Mouse (Mus musculus): Measurements from ENCODE around the gene Cdkl1. TPM values are rescaled to one million over a fixed set of nuclear protein-coding genes. Genes with fewer than 3 reads are reported as not detected.

Gene Cdkl1
- polyA plus RNA-seq, 1 experiment from 2014 or later = not detected

DNA sequence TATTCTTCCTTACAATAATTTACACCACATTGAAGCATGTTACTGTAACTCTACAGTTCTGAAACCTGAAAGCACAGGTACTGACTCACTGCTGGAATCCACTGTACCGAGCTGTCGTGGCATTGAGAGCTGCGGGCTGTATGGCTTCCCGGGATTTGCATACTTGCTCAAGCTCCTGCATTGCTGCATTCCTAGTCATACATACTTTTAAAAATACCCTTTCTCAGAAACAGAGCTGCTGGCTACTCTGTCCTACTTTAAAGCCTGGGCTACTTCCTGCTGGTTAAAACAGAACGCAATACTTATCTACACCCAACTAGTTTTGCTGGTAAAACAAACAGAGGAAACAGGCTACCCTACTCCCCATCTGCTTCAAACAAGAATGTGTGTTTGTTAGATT is 46.9 kb downstream of the Cdkl1 start:
- WGBS (ENCODE audit: missing documents) = 96% methylated on average over 5 of the region's 5 CpGs
- Histone ChIP-seq H3K4me3 (ENCODE audit: inconsistent target) (no peak overlapping the region), H3K79me2 (ENCODE audit: inconsistent target) (no peaks in the 10 kb centered on the region), H3K27ac (no peak overlapping the region), H3K36me3 (ENCODE audit: inconsistent target) (no peaks in the 10 kb centered on the region)

DNA sequence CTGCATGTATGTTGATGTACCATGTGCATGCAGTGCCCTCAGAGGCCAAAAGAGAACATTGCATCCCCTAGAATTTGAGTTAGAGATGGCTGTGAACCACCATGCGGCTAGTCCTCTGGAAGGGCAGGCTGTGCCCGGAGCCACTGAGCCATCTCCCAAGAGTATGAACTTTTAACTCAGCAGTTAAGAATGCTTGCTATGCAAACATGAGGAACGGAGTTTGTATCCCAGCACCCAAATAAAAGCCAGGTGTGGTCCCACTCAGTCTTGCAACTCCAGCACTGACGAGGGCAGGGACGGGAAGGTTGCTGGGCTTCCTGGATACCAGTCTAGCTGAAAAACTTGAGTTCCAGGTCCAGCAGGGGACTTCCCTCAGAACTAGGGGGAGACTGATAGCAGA is 49.1 kb downstream of the Cdkl1 start:
- WGBS (ENCODE audit: missing documents) = 98% methylated on average over 5 of the region's 5 CpGs
- Histone ChIP-seq H3K36me3 (ENCODE audit: inconsistent target) (no peaks in the 10 kb centered on the region), H3K79me2 (ENCODE audit: inconsistent target) (no peaks in the 10 kb centered on the region), H3K4me3 (ENCODE audit: inconsistent target) (no peak overlapping the region), H3K27ac (no peak overlapping the region)

GRCm38 (mm10) chr12:69733923-69734322 is 57.1 kb downstream of the Cdkl1 start:
- H3K36me3 ChIP-seq (ENCODE audit: inconsistent target) = no peaks in the 10 kb centered on the region
- WGBS (ENCODE audit: missing documents) = 42% methylated on average over 3 of the region's 3 CpGs
- H3K4me3 ChIP-seq (ENCODE audit: inconsistent target) = no peak overlapping the region
- no peaks in the 10 kb centered on the region for H3K79me2 ChIP-seq (ENCODE audit: inconsistent target)
- H3K27ac ChIP-seq = no peak overlapping the region

DNA sequence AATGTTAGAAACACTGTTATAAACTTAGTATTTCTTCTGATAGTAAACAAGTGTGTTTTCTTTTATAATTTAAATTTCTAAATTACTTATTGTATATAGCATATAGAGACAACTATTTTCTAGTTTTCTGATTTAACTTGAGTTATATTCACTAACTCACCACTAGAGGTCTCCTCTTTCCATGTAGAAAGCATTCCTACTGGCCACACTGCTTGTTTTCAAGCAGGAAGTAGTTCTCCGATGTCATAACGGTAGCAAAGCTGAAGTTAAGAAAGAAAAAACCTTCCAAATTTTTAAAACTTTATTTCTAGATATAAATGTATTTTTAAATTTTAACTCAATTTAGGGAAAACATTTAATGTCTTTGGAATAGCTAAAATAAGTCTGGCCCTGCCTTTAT is 57.5 kb downstream of the Cdkl1 start:
- Histone ChIP-seq H3K36me3 (ENCODE audit: inconsistent target) (no peaks in the 10 kb centered on the region), H3K27ac (no peak overlapping the region), H3K79me2 (ENCODE audit: inconsistent target) (no peaks in the 10 kb centered on the region), H3K4me3 (ENCODE audit: inconsistent target) (no peak overlapping the region)
- WGBS (ENCODE audit: missing documents) = 0% methylated on average over 2 of the region's 2 CpGs

DNA sequence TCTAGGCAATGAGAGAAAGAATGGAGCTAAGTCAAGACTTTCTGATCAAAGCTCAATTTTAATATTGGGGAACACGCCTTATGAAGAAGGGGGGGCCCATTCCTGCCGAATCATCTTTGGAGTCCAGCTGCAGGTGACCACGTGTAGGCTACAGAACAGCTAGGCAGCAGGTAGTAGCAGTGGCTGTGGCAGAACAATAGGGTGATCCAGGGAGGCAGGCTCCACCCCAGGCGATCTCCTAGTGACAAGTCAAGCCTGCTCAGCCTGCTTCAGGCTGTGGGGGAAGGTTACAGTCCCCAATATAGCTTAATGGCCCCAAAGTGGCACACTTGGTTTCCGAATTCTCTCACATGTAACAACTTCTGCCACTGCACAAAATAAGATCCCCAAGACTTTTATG is 58.8 kb downstream of the Cdkl1 start:
- Histone ChIP-seq H3K4me3 (ENCODE audit: inconsistent target) (no peak overlapping the region), H3K79me2 (ENCODE audit: inconsistent target) (no peaks in the 10 kb centered on the region), H3K27ac (no peak overlapping the region), H3K36me3 (ENCODE audit: inconsistent target) (no peaks in the 10 kb centered on the region)
- 79% methylated on average over 5 of the region's 5 CpGs for WGBS (ENCODE audit: missing documents)

GRCm38 (mm10) chr12:69730306-69730705 is 60.8 kb downstream of the Cdkl1 start:
- Histone ChIP-seq H3K36me3 (ENCODE audit: inconsistent target) (no peaks in the 10 kb centered on the region), H3K4me3 (ENCODE audit: inconsistent target) (no peak overlapping the region), H3K27ac (no peak overlapping the region), H3K79me2 (ENCODE audit: inconsistent target) (no peaks in the 10 kb centered on the region)
- 92% methylated on average over 1 of the region's 1 CpGs for WGBS (ENCODE audit: missing documents)

GRCm38 (mm10) chr12:69729246-69729645 is 61.8 kb downstream of the Cdkl1 start:
- no peak overlapping the region for H3K4me3 ChIP-seq (ENCODE audit: inconsistent target)
- no peak overlapping the region for H3K27ac ChIP-seq
- WGBS (ENCODE audit: missing documents) = 100% methylated on average over 1 of the region's 1 CpGs
- no peaks in the 10 kb centered on the region for H3K36me3 ChIP-seq (ENCODE audit: inconsistent target)
- H3K79me2 ChIP-seq (ENCODE audit: inconsistent target) = no peaks in the 10 kb centered on the region

- peak within 1 kb of the TSS; percentile 22; the same call in 1 of the 2 replicates for H3K27ac ChIP-seq
- H3K36me3 ChIP-seq (ENCODE audit: inconsistent target) = no peaks in the 10 kb centered on the region
- no peaks in the 10 kb centered on the region for H3K79me2 ChIP-seq (ENCODE audit: inconsistent target)
- under 1% methylated on average over 60 of the region's 60 CpGs for WGBS (ENCODE audit: missing documents)
- peak within 1 kb of the TSS; percentile 55 for H3K4me3 ChIP-seq (ENCODE audit: inconsistent target)
These were observed 66.2 kb downstream of the Cdkl1 start, which contains the start of the genes L2hgdh and Atp5s for GRCm38 (mm10) chr12:69724711-69725460. L2hgdh (minus strand) TSS chr12:69724873. Atp5s (plus strand) TSS chr12:69724950.

DNA sequence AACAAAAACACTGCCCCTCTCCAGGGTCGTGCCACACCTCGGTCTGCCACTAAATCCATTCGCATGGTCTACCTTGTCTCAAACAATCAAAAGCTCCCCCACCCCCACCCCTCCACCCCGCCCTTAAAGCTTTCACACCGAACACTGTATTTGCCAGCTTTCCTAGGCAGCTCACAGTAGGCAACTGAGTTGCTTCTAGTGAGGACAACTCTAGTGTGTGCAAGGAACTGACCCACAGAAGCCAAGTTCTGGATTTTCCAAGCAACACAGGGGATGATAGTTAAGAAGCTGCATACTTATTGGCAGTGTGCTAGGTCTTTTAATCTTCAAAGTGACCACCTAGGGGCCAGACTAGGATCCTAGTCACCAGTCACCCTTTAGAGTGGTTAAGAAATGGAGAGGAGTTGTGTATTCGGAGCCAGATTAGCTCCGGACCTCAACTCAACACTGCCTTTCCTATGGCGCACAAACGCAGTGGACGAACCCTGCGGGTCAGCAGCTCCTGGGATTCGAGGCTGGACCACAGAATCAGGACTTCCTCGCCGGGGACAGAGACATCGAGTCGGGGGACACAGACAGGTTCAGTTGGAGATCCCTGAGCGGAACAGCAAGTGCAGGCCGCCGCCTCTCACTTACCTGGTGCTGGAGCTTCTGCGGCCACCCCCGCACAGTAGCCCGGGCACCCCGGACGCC is 66.9 kb downstream of the Cdkl1 start:
- WGBS (ENCODE audit: missing documents) = 4% methylated on average over 24 of the region's 24 CpGs
- Histone ChIP-seq H3K36me3 (ENCODE audit: inconsistent target) (no peaks in the 10 kb centered on the region), H3K4me3 (ENCODE audit: inconsistent target) (peak overlapping the region; percentile 55), H3K27ac (no peak overlapping the region), H3K79me2 (ENCODE audit: inconsistent target) (no peaks in the 10 kb centered on the region)

DNA sequence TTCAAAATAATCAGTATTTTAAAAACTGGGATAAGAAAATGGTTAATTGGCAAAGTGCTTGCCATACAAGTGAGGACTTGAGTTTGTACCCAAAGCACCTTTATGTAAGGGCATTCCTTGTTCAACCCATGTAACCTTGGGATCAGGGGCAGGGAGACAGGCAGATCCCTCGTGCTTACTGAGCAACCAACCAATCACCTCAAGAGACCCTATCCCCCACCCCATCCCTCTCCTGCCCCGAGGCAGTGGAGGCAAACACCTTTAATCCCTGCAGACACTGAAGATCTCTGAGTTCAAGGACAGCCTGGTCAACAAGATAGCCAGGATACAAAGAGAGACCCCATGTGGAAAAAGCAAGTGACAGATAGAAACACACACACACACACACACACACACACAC is 67.7 kb downstream of the Cdkl1 start:
- Histone ChIP-seq H3K36me3 (ENCODE audit: inconsistent target) (no peaks in the 10 kb centered on the region), H3K27ac (no peak overlapping the region), H3K79me2 (ENCODE audit: inconsistent target) (no peaks in the 10 kb centered on the region), H3K4me3 (ENCODE audit: inconsistent target) (no peak overlapping the region)
- whole genome bisulfite sequencing (ENCODE audit: missing documents) = 95% methylated on average over 2 of the region's 2 CpGs

DNA sequence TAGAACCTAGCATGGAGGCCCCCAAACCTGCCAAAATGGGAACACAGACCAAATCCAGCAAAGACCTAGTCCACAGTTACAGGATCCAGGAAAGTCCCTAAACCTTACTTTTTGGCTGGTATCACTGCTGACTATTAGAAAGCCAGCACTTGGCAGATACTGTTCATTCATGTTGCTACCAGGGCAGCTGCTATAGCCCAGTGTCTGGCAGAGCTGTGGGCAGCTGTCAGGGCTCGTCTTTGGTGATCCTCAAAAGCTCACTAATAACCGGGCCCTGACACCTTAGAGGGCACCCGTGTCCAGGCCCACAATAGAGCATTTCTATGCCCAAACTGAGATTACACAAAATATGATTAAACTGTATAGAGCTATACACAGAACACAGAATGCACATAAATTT is 68.2 kb downstream of the Cdkl1 start:
- 94% methylated on average over 3 of the region's 3 CpGs for WGBS (ENCODE audit: missing documents)

DNA sequence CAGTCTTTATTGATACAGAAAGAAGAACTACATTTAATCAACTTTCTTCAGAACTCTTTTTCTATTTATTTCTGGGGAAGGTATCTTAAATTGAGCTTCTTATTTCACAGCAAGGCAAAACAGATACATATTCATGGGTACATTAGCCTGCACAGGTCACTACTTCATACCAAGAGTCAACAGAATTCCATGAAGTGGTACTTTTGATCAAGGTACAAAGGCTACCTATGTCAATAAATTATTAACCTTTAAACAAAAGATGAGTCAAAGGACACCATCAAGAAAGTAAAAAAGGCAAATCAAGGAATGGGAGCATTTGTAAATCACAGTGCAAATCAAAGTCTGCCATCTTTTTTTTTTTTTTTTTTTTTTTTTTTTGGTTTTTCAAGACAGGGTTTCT is 77.4 kb downstream of the Cdkl1 start:
- Histone ChIP-seq H3K4me3 (ENCODE audit: inconsistent target) (no peak overlapping the region), H3K79me2 (ENCODE audit: inconsistent target) (no peaks in the 10 kb centered on the region), H3K27ac (no peak overlapping the region), H3K36me3 (ENCODE audit: inconsistent target) (no peaks in the 10 kb centered on the region)

More for the DNA sequence above, 68.2 kb downstream of the Cdkl1 start:
- Histone ChIP-seq H3K36me3 (ENCODE audit: inconsistent target) (no peaks in the 10 kb centered on the region), H3K79me2 (ENCODE audit: inconsistent target) (no peaks in the 10 kb centered on the region), H3K4me3 (ENCODE audit: inconsistent target) (no peak overlapping the region), H3K27ac (no peak overlapping the region)

DNA sequence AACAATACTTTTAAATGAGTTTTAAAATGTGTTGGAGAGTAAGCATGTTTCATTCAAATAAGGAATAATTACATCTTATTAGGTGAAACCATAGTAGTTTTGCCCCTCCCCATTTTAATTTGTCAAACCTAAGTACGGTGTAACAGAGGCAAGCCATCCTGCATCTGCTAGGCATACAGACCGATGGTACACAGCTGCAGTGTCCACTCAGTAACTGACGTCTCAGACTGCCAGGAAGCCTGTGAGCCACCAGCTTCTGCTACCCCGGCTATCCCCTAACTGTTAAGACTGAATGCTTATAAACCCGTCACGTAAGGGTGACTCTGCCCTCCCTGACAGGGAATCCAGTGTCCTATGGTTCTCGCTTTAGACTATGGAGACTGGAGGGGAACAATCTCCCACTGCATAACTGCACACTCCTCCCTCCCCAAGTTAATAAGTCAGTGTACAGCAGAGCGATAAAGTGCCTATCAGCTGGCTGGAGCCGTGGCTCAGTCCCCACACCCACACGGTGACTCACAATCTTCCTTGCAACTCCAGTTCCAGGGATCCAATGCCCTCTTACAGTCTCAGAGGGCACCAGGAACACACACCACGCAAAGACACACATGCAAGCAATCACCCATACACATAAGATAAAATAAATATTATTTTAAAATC is 86.1 kb downstream of the Cdkl1 start:
- no peak overlapping the region for H3K4me3 ChIP-seq (ENCODE audit: inconsistent target)
- WGBS (ENCODE audit: missing documents) = 98% methylated on average over 11 of the region's 11 CpGs
- no peak overlapping the region for H3K27ac ChIP-seq
- H3K79me2 ChIP-seq (ENCODE audit: inconsistent target) = no peaks in the 10 kb centered on the region
- H3K36me3 ChIP-seq (ENCODE audit: inconsistent target) = no peaks in the 10 kb centered on the region

DNA sequence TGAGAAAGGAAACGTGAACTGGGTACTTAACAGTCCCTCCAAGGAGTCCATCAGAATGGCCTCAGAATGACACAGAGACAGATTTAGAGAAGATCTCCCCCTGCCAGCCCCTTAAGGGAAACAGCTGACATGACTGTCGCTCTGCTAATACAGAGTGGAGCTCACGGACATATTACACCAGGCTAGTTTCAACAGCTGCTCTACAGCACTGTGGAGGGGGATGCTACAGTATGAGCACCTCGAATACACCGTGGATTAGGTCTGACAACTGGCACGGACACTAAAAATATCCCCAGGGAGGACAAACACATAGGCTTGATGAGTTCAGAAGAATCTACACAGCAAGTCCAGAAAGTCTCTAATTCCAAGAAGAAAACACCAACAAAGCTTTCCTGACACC is 92.7 kb downstream of the Cdkl1 start:
- no peaks in the 10 kb centered on the region for H3K79me2 ChIP-seq (ENCODE audit: inconsistent target)
- H3K27ac ChIP-seq = no peak overlapping the region

More for the DNA sequence above, 92.7 kb downstream of the Cdkl1 start:
- no peak overlapping the region for H3K4me3 ChIP-seq (ENCODE audit: inconsistent target)
- no peaks in the 10 kb centered on the region for H3K36me3 ChIP-seq (ENCODE audit: inconsistent target)
- WGBS (ENCODE audit: missing documents) = 87% methylated on average over 6 of the region's 6 CpGs
